ENCODE assay signal across 17 mouse cellular contexts in genomic region chr14:62829291-62829690, GRCm38 (mm10).
"Had no signal": no experiment of that assay in that cellular context is flagged by ENCODE, and none has a peak within 500 bp of the region (broad histone marks: within the 10 kb centered on the region; RNA-seq: fewer than 3 reads in every experiment).

No protein-coding gene starts in this region.

- H3K9me3 ChIP-seq: lung, embryonic 15.5 days; megakaryocyte, embryonic 14.5 days; midbrain, embryonic 12.5 days; midbrain, embryonic 15.5 days; neural tube, embryonic 12.5 days had no signal

- ATAC-seq: liver, postnatal 0 days; lung, postnatal 0 days; midbrain, embryonic 15.5 days had no signal

- H3K36me3 ChIP-seq: lung, embryonic 15.5 days; midbrain, embryonic 12.5 days; midbrain, embryonic 15.5 days; neural tube, embryonic 12.5 days had no signal

- H3K9ac ChIP-seq: liver, postnatal 0 days; lung, embryonic 15.5 days; midbrain, embryonic 12.5 days; midbrain, embryonic 15.5 days; neural tube, embryonic 12.5 days had no signal

- H3K4me1 ChIP-seq: lung, embryonic 15.5 days; megakaryocyte, embryonic 14.5 days; midbrain, embryonic 12.5 days; midbrain, embryonic 15.5 days; neural tube, embryonic 12.5 days had no signal

- DNase-seq: liver, postnatal 0 days; lung, adult 2 months; lung, postnatal 14 days; lung, postnatal 36 days; right cerebral cortex, postnatal 25 days; right cerebral cortex, postnatal 4 days; spleen, adult 18-20 months; thymus, adult 18-20 months; thymus, postnatal 14 days; thymus, postnatal 36 days had no signal

- H3K4me2 ChIP-seq: lung, embryonic 15.5 days; midbrain, embryonic 12.5 days; midbrain, embryonic 15.5 days; neural tube, embryonic 12.5 days had no signal

- H3K27ac ChIP-seq: lung, embryonic 15.5 days; macrophage; midbrain, embryonic 12.5 days; midbrain, embryonic 15.5 days; neural tube, embryonic 12.5 days had no signal

- H3K4me3 ChIP-seq: lung, embryonic 15.5 days; megakaryocyte, embryonic 14.5 days; midbrain, embryonic 12.5 days; midbrain, embryonic 15.5 days; neural tube, embryonic 12.5 days had no signal

- H3K27me3 ChIP-seq: lung, embryonic 15.5 days; midbrain, embryonic 12.5 days; midbrain, embryonic 15.5 days; neural tube, embryonic 12.5 days had no signal
